Mouse (Mus musculus): Measurements from ENCODE around the gene Vsig8. TPM values are rescaled to one million over a fixed set of nuclear protein-coding genes. Genes with fewer than 3 reads are reported as not detected.

Gene Vsig8
- total and polyA plus RNA-seq, 2 experiments from 2014 or later = 0.12 TPM; not detected in 1

- Histone ChIP-seq H3K4me2 (ENCODE audit: low read depth, low read length) (no peak overlapping the region), H3K4me1 (ENCODE audit: control insufficient read depth, insufficient read depth) (no peaks in the 10 kb centered on the region), H3K27me3 (ENCODE audit: control insufficient read depth, insufficient read depth, low read length) (peaks cover 10% of the 10 kb centered on the region), H3K36me3 (replicated peaks; ENCODE audit: control insufficient read depth, insufficient read depth, low read length) (no peaks in the 10 kb centered on the region), H3K4me3 (ENCODE audit: low read depth, low read length) (no peak overlapping the region), H3K27ac (ENCODE audit: low read depth) (no peak overlapping the region), H3K9ac (replicated peaks; ENCODE audit: low read depth, low read length) (no peak overlapping the region), H3K9me3 (replicated peaks; ENCODE audit: control insufficient read depth, low read length) (no peaks in the 10 kb centered on the region)
- TF ChIP-seq CTCF (IDR thresholded peaks at IDR 0.05; ENCODE audit: low read depth) (no peak), EP300 (IDR thresholded peaks at IDR 0.05; ENCODE audit: low read depth) (no peak)
- ATAC-seq (ENCODE audit: insufficient read depth, low read depth) (no peak), DNase-seq (ENCODE audit: low spot score) (no peak)
- 26% methylated on average over 26 of the region's 26 CpGs for WGBS
These were observed 30.2 kb downstream of the Vsig8 start for GRCm38 (mm10) chr1:172585612-172586567.

DNA sequence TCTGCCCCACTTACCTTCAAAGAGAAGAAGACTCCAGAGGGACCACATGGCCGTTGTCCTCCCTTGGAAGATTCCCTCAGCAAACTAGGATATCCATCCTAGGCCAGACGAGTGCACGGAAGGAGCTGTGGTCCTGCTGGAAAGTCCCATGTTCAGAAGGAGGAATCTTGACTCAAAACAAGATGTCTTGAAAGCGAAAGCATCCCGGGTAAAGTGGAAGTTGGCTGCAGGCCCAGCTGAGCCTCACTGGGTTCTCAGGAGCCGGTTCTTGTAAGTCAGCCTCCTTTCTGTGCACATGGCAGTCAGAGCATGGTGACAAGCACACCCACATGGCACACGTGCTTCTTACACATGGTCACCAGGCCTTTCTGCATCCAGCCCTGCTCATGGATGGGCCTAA lies 34.6 kb downstream of the Vsig8 start, which contains the start of gene Slamf8:
Slamf8 (minus strand) TSS at position 184 of the 400 bp plus-strand sequence.
- DNase-seq (ENCODE audit: low spot score) (no peak), ATAC-seq (ENCODE audit: insufficient read depth, low read depth) (no peak)
- Histone ChIP-seq H3K27ac (ENCODE audit: low read depth) (no peak within 1 kb of the TSS), H3K9ac (replicated peaks; ENCODE audit: low read depth, low read length) (no peak within 1 kb of the TSS), H3K36me3 (replicated peaks; ENCODE audit: control insufficient read depth, insufficient read depth, low read length) (no peaks in the 10 kb centered on the region), H3K4me1 (ENCODE audit: control insufficient read depth, insufficient read depth) (no peaks in the 10 kb centered on the region), H3K4me3 (ENCODE audit: low read depth, low read length) (no peak within 1 kb of the TSS), H3K27me3 (ENCODE audit: control insufficient read depth, insufficient read depth, low read length) (peaks cover 4% of the 10 kb centered on the region), H3K4me2 (ENCODE audit: low read depth, low read length) (no peak within 1 kb of the TSS), H3K9me3 (replicated peaks; ENCODE audit: control insufficient read depth, low read length) (no peaks in the 10 kb centered on the region)
- TF ChIP-seq CTCF (IDR thresholded peaks at IDR 0.05; ENCODE audit: low read depth) (no peak), EP300 (IDR thresholded peaks at IDR 0.05; ENCODE audit: low read depth) (no peak)
- 63% methylated on average over 7 of the region's 7 CpGs for WGBS

DNA sequence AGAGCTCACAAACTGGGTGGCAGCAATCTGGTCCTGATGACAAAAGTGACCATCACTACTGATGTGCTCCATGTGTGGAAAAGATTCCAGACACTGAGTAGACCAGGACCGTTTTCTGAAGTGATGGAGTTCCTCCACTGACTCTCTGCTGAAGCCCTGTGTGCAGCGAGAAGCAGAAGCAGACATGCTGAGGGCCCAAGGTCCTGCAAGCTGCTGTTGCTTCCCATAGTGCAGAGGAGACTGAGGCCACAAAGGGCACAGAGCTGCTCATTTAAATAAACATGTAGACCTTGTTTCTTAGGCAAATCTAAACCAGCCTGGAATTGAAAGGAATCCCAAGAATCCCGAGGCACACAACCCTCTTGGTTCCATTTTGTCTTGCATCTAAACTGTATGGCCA lies 37.6 kb downstream of the Vsig8 start:
- H3K27me3 ChIP-seq (ENCODE audit: control insufficient read depth, insufficient read depth, low read length) = no peaks in the 10 kb centered on the region
- H3K9me3 ChIP-seq (replicated peaks; ENCODE audit: control insufficient read depth, low read length) = no peaks in the 10 kb centered on the region
- H3K27ac ChIP-seq (ENCODE audit: low read depth) = no peak overlapping the region
- ATAC-seq (ENCODE audit: insufficient read depth, low read depth) (no peak), DNase-seq (ENCODE audit: low spot score) (no peak)
- no peak overlapping the region for H3K4me3 ChIP-seq (ENCODE audit: low read depth, low read length)
- no peaks in the 10 kb centered on the region for H3K36me3 ChIP-seq (replicated peaks; ENCODE audit: control insufficient read depth, insufficient read depth, low read length)
- TF ChIP-seq EP300 (IDR thresholded peaks at IDR 0.05; ENCODE audit: low read depth) = no peak
- TF ChIP-seq CTCF (IDR thresholded peaks at IDR 0.05; ENCODE audit: low read depth) = no peak
- whole genome bisulfite sequencing = 54% methylated on average over 3 of the region's 3 CpGs
- no peak overlapping the region for H3K9ac ChIP-seq (replicated peaks; ENCODE audit: low read depth, low read length)
- no peak overlapping the region for H3K4me2 ChIP-seq (ENCODE audit: low read depth, low read length)
- H3K4me1 ChIP-seq (ENCODE audit: control insufficient read depth, insufficient read depth) = no peaks in the 10 kb centered on the region

GRCm38 (mm10) chr1:172593956-172594355 lies 38.2 kb downstream of the Vsig8 start:
- 69% methylated on average over 2 of the region's 2 CpGs for WGBS

GRCm38 (mm10) chr1:172594495-172594894 lies 38.8 kb downstream of the Vsig8 start:
- peak; percentile 53 for TF ChIP-seq CTCF (IDR thresholded peaks at IDR 0.05; ENCODE audit: low read depth)
- TF ChIP-seq EP300 (IDR thresholded peaks at IDR 0.05; ENCODE audit: low read depth) = no peak
- no peak overlapping the region for H3K4me3 ChIP-seq (ENCODE audit: low read depth, low read length)
- no peak overlapping the region for H3K27ac ChIP-seq (ENCODE audit: low read depth)
- no peaks in the 10 kb centered on the region for H3K36me3 ChIP-seq (replicated peaks; ENCODE audit: control insufficient read depth, insufficient read depth, low read length)
- H3K4me1 ChIP-seq (ENCODE audit: control insufficient read depth, insufficient read depth) = no peaks in the 10 kb centered on the region
- DNase-seq (ENCODE audit: low spot score) (no peak), ATAC-seq (ENCODE audit: insufficient read depth, low read depth) (no peak)
- H3K9me3 ChIP-seq (replicated peaks; ENCODE audit: control insufficient read depth, low read length) = no peaks in the 10 kb centered on the region
- H3K4me2 ChIP-seq (ENCODE audit: low read depth, low read length) = no peak overlapping the region
- H3K9ac ChIP-seq (replicated peaks; ENCODE audit: low read depth, low read length) = no peak overlapping the region
- H3K27me3 ChIP-seq (ENCODE audit: control insufficient read depth, insufficient read depth, low read length) = no peaks in the 10 kb centered on the region

More at GRCm38 (mm10) chr1:172593956-172594355, 38.2 kb downstream of the Vsig8 start:
- H3K4me1 ChIP-seq (ENCODE audit: control insufficient read depth, insufficient read depth) = no peaks in the 10 kb centered on the region
- no peaks in the 10 kb centered on the region for H3K36me3 ChIP-seq (replicated peaks; ENCODE audit: control insufficient read depth, insufficient read depth, low read length)
- no peak overlapping the region for H3K9ac ChIP-seq (replicated peaks; ENCODE audit: low read depth, low read length)
- no peak overlapping the region for H3K27ac ChIP-seq (ENCODE audit: low read depth)
- TF ChIP-seq EP300 (IDR thresholded peaks at IDR 0.05; ENCODE audit: low read depth) = no peak
- TF ChIP-seq CTCF (IDR thresholded peaks at IDR 0.05; ENCODE audit: low read depth) = no peak
- no peak for DNase-seq (ENCODE audit: low spot score)
- H3K9me3 ChIP-seq (replicated peaks; ENCODE audit: control insufficient read depth, low read length) = no peaks in the 10 kb centered on the region
- no peak overlapping the region for H3K4me3 ChIP-seq (ENCODE audit: low read depth, low read length)
- ATAC-seq (ENCODE audit: insufficient read depth, low read depth) = no peak
- no peak overlapping the region for H3K4me2 ChIP-seq (ENCODE audit: low read depth, low read length)
- H3K27me3 ChIP-seq (ENCODE audit: control insufficient read depth, insufficient read depth, low read length) = no peaks in the 10 kb centered on the region
